Mouse (Mus musculus): ENCODE measurements at regions not wholly inside any gene's neighbourhood (a gene's known extent, or its start where the extent isn't known, plus 50 kb on each side); places are given as distances from the start of the nearest gene placed in this dataset.

DNA sequence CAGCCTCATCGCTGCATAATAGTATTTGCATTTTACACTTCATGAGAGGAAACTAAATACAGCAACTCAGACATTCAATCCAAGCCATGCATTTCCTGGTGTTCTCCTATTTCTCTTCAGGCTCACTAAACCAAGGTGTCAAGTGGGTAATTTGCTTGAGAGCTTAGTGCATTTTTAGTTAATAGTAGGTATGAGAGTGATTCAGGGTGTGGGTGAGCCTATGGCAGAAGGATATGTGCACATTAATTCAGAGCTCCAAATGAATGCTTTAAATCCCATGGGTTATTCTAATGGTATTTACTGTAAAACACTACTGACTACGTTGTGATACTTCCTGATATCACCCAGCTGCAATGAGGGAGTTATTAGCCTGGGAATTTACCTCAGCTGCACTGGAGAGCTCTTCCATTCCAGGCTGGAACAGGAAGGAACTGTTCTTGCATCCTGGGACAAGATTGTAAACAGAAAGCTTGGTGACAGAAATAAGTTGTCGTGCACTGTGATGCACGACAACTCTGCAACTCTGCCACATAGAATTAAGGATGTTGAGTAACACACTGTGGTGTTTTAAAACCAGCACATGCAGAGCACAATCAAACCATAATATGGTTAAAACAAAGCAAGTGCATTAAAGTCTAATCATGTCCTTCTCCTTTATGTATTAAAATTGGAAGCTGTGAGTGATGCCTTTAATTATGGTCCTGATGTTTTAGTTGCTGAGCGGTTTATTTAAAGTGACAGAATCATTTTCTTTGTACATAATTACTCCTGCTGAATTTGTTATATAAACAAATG is 170.4 kb upstream of the Setmar start:
- ATAC-seq (ENCODE audit: low FRiP score): peak; percentile 57
- peaks cover 10% of the 10 kb centered on the region for H3K4me1 ChIP-seq (replicated peaks)
- H3K9ac ChIP-seq: no peak overlapping the region
- no peaks in the 10 kb centered on the region for H3K27me3 ChIP-seq
- 50% methylated on average over 5 of the region's 5 CpGs for WGBS
- H3K36me3 ChIP-seq: no peaks in the 10 kb centered on the region
- H3K4me3 ChIP-seq: no peak overlapping the region
- no peak overlapping the region for H3K4me2 ChIP-seq
- peak overlapping the region; percentile 71 for H3K27ac ChIP-seq
- H3K9me3 ChIP-seq: no peaks in the 10 kb centered on the region

GRCm38 (mm10) chr6:107910576-107910975 is 154.3 kb upstream of the Setmar start:
- Histone ChIP-seq H3K36me3 (no peaks in the 10 kb centered on the region), H3K4me3 (no peak overlapping the region), H3K4me2 (no peak overlapping the region), H3K27ac (no peak overlapping the region), H3K9me3 (no peaks in the 10 kb centered on the region), H3K27me3 (no peaks in the 10 kb centered on the region), H3K9ac (no peak overlapping the region), H3K4me1 (replicated peaks) (no peaks in the 10 kb centered on the region)
- ATAC-seq (ENCODE audit: low FRiP score): peak; percentile 36; the same call in 1 of the 2 replicates

GRCm38 (mm10) chr6:107911387-107911786 is 153.5 kb upstream of the Setmar start:
- Histone ChIP-seq H3K4me1 (replicated peaks) (no peaks in the 10 kb centered on the region), H3K9me3 (no peaks in the 10 kb centered on the region), H3K4me2 (no peak overlapping the region), H3K9ac (no peak overlapping the region), H3K4me3 (no peak overlapping the region), H3K27ac (no peak overlapping the region), H3K27me3 (no peaks in the 10 kb centered on the region), H3K36me3 (no peaks in the 10 kb centered on the region)
- no peak for ATAC-seq (ENCODE audit: low FRiP score)
- 62% methylated on average over 2 of the region's 2 CpGs for WGBS

DNA sequence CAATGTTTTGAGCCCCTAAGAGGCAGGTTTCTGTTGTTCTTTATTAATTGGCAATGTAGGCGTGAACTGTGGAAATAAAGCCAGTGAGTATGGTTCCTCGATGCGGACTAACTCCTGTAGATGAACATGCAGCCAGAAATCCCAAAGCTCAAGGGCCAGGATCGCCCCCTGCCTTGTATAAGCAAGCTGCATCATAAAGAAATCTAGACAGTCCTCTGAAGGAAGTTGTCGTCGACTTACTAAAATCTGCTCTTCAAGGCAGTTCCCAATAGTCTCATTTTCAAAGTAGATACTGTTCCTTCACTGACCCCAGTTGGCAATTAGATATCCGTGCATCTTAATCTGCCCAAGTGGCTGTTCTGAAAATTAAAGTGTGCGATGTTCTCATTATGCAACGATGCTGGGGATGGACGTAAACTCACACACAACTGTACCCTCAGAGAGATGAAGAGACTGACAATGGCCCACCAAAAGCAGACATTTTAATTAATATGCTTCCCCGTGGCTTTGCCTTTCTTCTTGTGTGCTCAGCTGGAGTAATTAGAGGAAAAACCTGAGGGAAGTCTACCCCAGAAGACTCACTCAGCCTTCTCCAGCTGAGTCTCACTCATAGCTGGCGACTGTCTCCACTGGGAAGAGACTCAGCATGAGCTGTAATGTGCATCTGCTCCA is 141.2 kb upstream of the Setmar start:
- Histone ChIP-seq H3K4me3 (no peak overlapping the region), H3K9ac (no peak overlapping the region), H3K4me2 (no peak overlapping the region), H3K27ac (peak overlapping the region; percentile 55), H3K27me3 (no peaks in the 10 kb centered on the region), H3K9me3 (no peaks in the 10 kb centered on the region), H3K4me1 (replicated peaks) (peaks cover 10% of the 10 kb centered on the region; the same call in 1 of the 2 replicates), H3K36me3 (no peaks in the 10 kb centered on the region)
- peak; percentile 84 for ATAC-seq (ENCODE audit: low FRiP score)
- WGBS: 48% methylated on average over 12 of the region's 12 CpGs

DNA sequence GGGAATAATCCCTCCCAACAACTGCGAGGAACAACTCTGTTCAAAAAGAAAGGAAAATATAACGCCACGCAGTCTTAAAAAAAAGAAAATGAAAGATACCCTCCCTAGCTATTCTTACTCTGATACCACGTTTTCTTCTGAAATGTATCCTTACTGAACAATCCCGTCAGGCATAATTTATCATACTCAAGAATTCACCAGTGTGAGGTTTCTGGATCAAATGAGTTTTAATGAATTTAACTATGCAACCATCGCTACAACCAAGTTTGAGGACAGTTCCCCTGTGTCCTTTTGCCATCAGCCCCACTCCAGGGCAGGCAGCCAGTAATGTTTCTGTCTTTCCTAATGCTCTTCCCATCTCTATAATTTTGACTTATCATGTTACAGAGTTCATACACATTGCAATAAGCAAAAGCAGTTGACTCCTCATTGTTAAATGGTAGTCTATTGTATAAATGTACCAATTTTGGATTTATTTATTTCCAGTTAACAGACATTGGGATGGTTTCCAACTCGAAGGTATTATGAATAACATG is 140.6 kb upstream of the Setmar start:
- Histone ChIP-seq H3K9me3 (no peaks in the 10 kb centered on the region), H3K4me3 (no peak overlapping the region), H3K27me3 (no peaks in the 10 kb centered on the region), H3K9ac (no peak overlapping the region), H3K4me2 (no peak overlapping the region), H3K4me1 (replicated peaks) (peaks cover 10% of the 10 kb centered on the region; the same call in 1 of the 2 replicates), H3K27ac (peak overlapping the region; percentile 55), H3K36me3 (no peaks in the 10 kb centered on the region)
- ATAC-seq (ENCODE audit: low FRiP score): peak; percentile 8; the same call in 1 of the 2 replicates
- WGBS: 44% methylated on average over 7 of the region's 7 CpGs

DNA sequence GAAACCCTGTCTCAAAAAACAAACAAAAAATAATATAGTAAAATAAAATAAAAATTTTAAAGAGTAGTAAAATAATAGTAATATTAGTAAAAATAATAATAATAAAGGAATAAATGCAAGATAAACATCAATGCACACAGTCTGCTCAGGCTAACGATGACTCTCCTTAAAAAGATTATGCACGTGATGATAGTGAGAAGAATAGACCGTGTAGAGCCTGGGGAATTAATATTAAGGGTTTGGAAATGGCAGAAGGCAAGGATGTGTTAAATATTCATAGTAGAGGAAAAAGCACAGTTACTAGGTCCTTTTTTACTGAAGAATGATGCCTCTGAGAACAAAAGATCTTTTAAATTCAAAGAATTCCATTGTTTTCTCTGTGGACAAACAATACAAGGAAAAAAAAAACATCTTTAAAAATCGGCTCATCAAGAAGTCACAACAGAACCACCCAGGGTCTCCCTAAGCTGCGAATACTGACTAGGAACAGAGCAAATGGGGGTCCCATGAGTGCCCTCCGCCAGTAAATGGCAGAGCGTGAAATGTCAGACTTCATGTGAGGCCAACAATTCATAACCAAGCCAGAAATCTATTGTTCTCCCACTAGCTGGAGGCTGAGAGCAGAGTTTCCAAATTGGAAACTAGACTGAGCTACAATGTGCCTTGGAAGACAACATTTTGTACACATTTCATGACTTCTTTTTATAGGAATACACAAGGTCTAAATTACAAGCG is 134.2 kb upstream of the Setmar start:
- 0 out of 2 replicates have a peak, but pooled peaks have one; percentile 25 for ATAC-seq (ENCODE audit: low FRiP score)
- Histone ChIP-seq H3K9me3 (no peaks in the 10 kb centered on the region), H3K4me2 (no peak overlapping the region), H3K4me3 (no peak overlapping the region), H3K36me3 (no peaks in the 10 kb centered on the region), H3K9ac (no peak overlapping the region), H3K27me3 (no peaks in the 10 kb centered on the region), H3K27ac (peak overlapping the region; percentile 58; the same call in 1 of the 2 replicates), H3K4me1 (replicated peaks) (peaks cover 16% of the 10 kb centered on the region)
- 22% methylated on average over 8 of the region's 8 CpGs for WGBS

GRCm38 (mm10) chr6:107931174-107931557 is 133.7 kb upstream of the Setmar start:
- Histone ChIP-seq H3K4me3 (no peak overlapping the region), H3K4me1 (replicated peaks) (peaks cover 16% of the 10 kb centered on the region), H3K27me3 (no peaks in the 10 kb centered on the region), H3K4me2 (no peak overlapping the region), H3K27ac (peak overlapping the region; percentile 58), H3K36me3 (no peaks in the 10 kb centered on the region), H3K9me3 (no peaks in the 10 kb centered on the region), H3K9ac (no peak overlapping the region)
- no peak for ATAC-seq (ENCODE audit: low FRiP score)
- WGBS: 62% methylated on average over 4 of the region's 4 CpGs

- WGBS: 93% methylated on average over 6 of the region's 6 CpGs
- Histone ChIP-seq H3K4me3 (no peak overlapping the region), H3K4me2 (no peak overlapping the region), H3K36me3 (no peaks in the 10 kb centered on the region), H3K9ac (no peak overlapping the region), H3K27ac (no peak overlapping the region), H3K9me3 (no peaks in the 10 kb centered on the region), H3K4me1 (replicated peaks) (peaks cover 11% of the 10 kb centered on the region), H3K27me3 (no peaks in the 10 kb centered on the region)
- no peak for ATAC-seq (ENCODE audit: low FRiP score)
These were observed 128.7 kb upstream of the Setmar start for GRCm38 (mm10) chr6:107936075-107936635.

GRCm38 (mm10) chr6:107968694-107969093 is 96.2 kb upstream of the Setmar start:
- H3K9me3 ChIP-seq: no peaks in the 10 kb centered on the region
- no peaks in the 10 kb centered on the region for H3K27me3 ChIP-seq
- no peak overlapping the region for H3K4me2 ChIP-seq
- no peaks in the 10 kb centered on the region for H3K36me3 ChIP-seq
- no peak for ATAC-seq (ENCODE audit: low FRiP score)
- WGBS: 81% methylated on average over 2 of the region's 2 CpGs
- H3K27ac ChIP-seq: no peak overlapping the region
- H3K4me1 ChIP-seq (replicated peaks): no peaks in the 10 kb centered on the region
- no peak overlapping the region for H3K9ac ChIP-seq
- no peak overlapping the region for H3K4me3 ChIP-seq

DNA sequence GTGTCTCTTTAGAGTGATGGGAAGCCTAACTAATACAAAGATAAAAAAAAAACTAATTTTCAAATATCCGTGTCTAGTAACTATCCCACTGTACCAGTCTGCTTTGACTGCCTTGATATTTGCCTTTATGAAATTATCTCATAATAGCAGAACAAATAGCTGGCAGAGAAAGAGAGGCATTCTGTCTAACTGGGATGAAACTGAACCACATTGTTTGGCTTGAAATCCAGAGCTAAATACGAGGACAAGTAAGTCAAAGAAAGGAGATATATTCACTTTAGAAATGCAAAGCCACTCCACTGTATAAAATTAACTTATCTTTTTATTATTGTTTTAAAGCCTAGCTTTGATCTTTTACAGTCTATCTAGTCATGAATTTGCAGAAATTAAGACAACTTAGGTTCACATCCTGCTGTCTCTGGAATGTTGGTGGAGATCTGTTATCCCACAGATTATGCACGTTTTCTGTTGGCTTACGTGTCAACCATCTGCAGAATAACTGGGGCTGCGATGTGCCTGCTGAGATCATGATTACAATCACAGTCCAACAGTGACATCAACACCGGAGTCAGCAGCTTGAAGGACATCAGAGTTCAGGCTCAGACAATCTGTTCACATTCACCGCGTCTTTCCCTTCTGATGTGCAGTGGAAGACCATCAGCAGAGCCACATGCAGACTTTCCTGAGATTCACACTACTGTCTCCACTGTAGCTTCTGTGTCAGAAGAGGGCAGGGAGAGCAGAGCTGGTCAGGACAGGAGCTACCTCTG is 65.7 kb upstream of the Setmar start:
- Histone ChIP-seq H3K4me1 (replicated peaks) (no peaks in the 10 kb centered on the region), H3K4me2 (no peak overlapping the region), H3K27ac (no peak overlapping the region), H3K27me3 (no peaks in the 10 kb centered on the region), H3K4me3 (no peak overlapping the region), H3K36me3 (no peaks in the 10 kb centered on the region), H3K9ac (no peak overlapping the region), H3K9me3 (no peaks in the 10 kb centered on the region)
- ATAC-seq (ENCODE audit: low FRiP score): no peak
- WGBS: 86% methylated on average over 8 of the region's 8 CpGs

- Histone ChIP-seq H3K27ac (no peak overlapping the region), H3K27me3 (no peaks in the 10 kb centered on the region), H3K4me3 (no peak overlapping the region), H3K4me2 (no peak overlapping the region), H3K4me1 (replicated peaks) (no peaks in the 10 kb centered on the region), H3K9ac (no peak overlapping the region), H3K36me3 (no peaks in the 10 kb centered on the region), H3K9me3 (no peaks in the 10 kb centered on the region)
- WGBS: 94% methylated on average over 1 of the region's 1 CpGs
- ATAC-seq (ENCODE audit: low FRiP score): no peak
These were observed 61.6 kb upstream of the Setmar start for GRCm38 (mm10) chr6:108003231-108003630.

All from hindbrain, embryonic 13.5 days (tissue).